Mouse (Mus musculus) midbrain, embryonic 13.5 days (tissue): Measurements from ENCODE around the gene 4930430A15Rik. TPM values are rescaled to one million over a fixed set of nuclear protein-coding genes. Genes with fewer than 3 reads are reported as not detected.

Experiments
- ATAC-seq: fragments of 200-750 bp; cut with Nextera tagmentation; 2 replicates; pipeline ENCODE4 v1.8.0; 2017; ENCODE audit warnings: mild to moderate bottlenecking, moderate TSS enrichment, moderate library complexity
- H3K27ac ChIP-seq: fragments of 300-500 bp; sonication (generic); 2 replicates; pipeline ENCODE4 v1.5.1; 2015; ENCODE audit warnings: inconsistent platforms, mild to moderate bottlenecking, moderate library complexity
- H3K27me3 ChIP-seq: fragments of 300-500 bp; sonication (generic); 2 replicates; pipeline ENCODE4 v1.6.1; 2015; ENCODE audit warnings: mild to moderate bottlenecking, inconsistent platforms
- H3K36me3 ChIP-seq: fragments of 300-500 bp; sonication (generic); 2 replicates; pipeline ENCODE4 v1.6.1; 2015; ENCODE audit warnings: mild to moderate bottlenecking, inconsistent platforms
- H3K4me1 ChIP-seq: fragments of 300-500 bp; sonication (generic); replicated peaks from 2 replicates; pipeline ENCODE4 v1.6.1; 2015; ENCODE audit warnings: inconsistent platforms
- H3K4me2 ChIP-seq: fragments of 300-500 bp; sonication (generic); replicated peaks from 2 replicates; pipeline ENCODE4 v1.6.1; 2015; ENCODE audit warnings: moderate library complexity, mild to moderate bottlenecking, inconsistent platforms
- H3K4me3 ChIP-seq: fragments of 300-500 bp; sonication (generic); replicated peaks from 2 replicates; pipeline ENCODE4 v1.5.1; 2015; ENCODE audit warnings: mild to moderate bottlenecking, inconsistent platforms
- H3K9ac ChIP-seq: fragments of 300-500 bp; sonication (generic); replicated peaks from 2 replicates; pipeline ENCODE4 v1.6.1; 2015; ENCODE audit warnings: mild to moderate bottlenecking, inconsistent platforms
- H3K9me3 ChIP-seq: fragments of 300-500 bp; sonication (generic); 2 replicates; pipeline ENCODE4 v1.6.1; 2016; ENCODE audit warnings: mild to moderate bottlenecking, inconsistent platforms
- WGBS: fragments of 180-500 bp; shearing (Covaris S2); methylation state at CpG from one replicate; pipeline ENCODE4 v1.1.7; 2015; 5-methylcytosine and 5-hydroxymethylcytosine counted together
- polyA plus RNA-seq: library from polyadenylated mRNA; unstranded; fragments of >200 nt; fragmentation: Nextera tagmentation; extraction: Ambion mirVana; gene quantifications from 2 replicates; pipeline ENCODE4 v1.2.1, GENCODE M21; 2015

4930430A15Rik gene
- not detected in 2 replicates for polyA plus RNA-seq

DNA sequence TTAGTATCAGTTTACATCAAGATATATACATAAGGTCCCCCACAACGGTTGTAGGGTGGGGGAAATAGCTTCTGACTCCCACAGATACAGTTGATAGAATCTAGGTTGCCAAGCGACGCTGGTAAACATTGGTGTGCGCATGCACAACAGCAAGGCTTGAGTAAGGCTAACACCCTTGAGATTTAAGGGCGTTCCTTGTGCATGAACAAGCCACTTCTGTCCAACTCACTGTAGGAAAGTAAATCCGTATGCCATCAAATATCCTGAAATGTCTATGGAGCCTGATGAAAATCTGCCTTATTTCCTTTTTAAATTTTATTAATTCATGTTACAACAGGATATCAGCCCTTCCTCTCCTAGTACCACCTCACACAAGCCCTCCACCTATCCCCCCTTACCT lies at the start of gene 4930430A15Rik:
Gene 4930430A15Rik (minus strand): TSS at position 101 of the 400 bp plus-strand sequence.
- Histone ChIP-seq H3K27me3 (no peaks in the 10 kb centered on the region), H3K4me1 (no peaks in the 10 kb centered on the region), H3K36me3 (no peaks in the 10 kb centered on the region), H3K27ac (no peak within 1 kb of the TSS), H3K9ac (no peak within 1 kb of the TSS), H3K4me3 (no peak within 1 kb of the TSS), H3K9me3 (no peaks in the 10 kb centered on the region), H3K4me2 (no peak within 1 kb of the TSS)
- WGBS, result 86% methylated on average over 6 of the region's 6 CpGs
- no peak for ATAC-seq

DNA sequence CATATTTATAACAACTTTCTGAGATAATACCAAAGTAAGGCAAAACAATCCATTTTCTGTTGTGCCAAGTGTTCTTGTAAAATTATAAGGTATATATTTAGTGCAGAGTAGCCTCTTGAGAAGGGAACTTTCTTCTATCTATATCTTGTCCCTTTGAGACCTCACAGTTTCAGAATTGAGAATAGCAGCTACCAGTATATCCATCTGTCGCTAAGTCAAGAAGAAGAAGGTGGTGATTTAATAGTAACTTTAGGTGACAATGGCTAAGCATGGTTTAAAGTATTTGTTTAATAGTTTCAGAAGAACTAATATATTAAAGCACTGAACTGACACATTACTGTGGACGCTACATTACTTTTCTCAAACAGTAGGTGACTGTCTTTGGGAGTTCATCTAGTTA lies 44.6 kb upstream of the 4930430A15Rik start, which contains the start of gene Olfr1277:
Gene Olfr1277 (minus strand): TSS at position 101 of the 400 bp plus-strand sequence.
- Histone ChIP-seq H3K27me3 (no peaks in the 10 kb centered on the region), H3K9me3 (no peaks in the 10 kb centered on the region), H3K9ac (no peak within 1 kb of the TSS), H3K4me2 (no peak within 1 kb of the TSS), H3K4me3 (no peak within 1 kb of the TSS), H3K4me1 (no peaks in the 10 kb centered on the region), H3K27ac (no peak within 1 kb of the TSS), H3K36me3 (no peaks in the 10 kb centered on the region)
- 84% methylated on average over 2 of the region's 2 CpGs for WGBS
- no peak for ATAC-seq

- Histone ChIP-seq H3K4me2 (no peak within 1 kb of the TSS), H3K9ac (no peak within 1 kb of the TSS), H3K4me3 (no peak within 1 kb of the TSS), H3K4me1 (no peaks in the 10 kb centered on the region), H3K27ac (no peak within 1 kb of the TSS), H3K36me3 (no peaks in the 10 kb centered on the region), H3K9me3 (no peaks in the 10 kb centered on the region), H3K27me3 (no peaks in the 10 kb centered on the region)
- no peak for ATAC-seq
Observed at GRCm38 (mm10) chr2:111254216-111254615, 24.8 kb upstream of the 4930430A15Rik start, which contains the start of gene Olfr1276. Olfr1276 (plus strand) TSS chr2:111254516.

GRCm38 (mm10) chr2:111235186-111235585 lies 5.8 kb upstream of the 4930430A15Rik start, which contains the start of gene Olfr1275:
Olfr1275 (minus strand) TSS chr2:111235286.
- Histone ChIP-seq H3K4me1 (no peaks in the 10 kb centered on the region), H3K9me3 (no peaks in the 10 kb centered on the region), H3K9ac (no peak within 1 kb of the TSS), H3K27ac (no peak within 1 kb of the TSS), H3K4me3 (no peak within 1 kb of the TSS), H3K36me3 (no peaks in the 10 kb centered on the region), H3K27me3 (no peaks in the 10 kb centered on the region), H3K4me2 (no peak within 1 kb of the TSS)
- no peak for ATAC-seq
- WGBS, result 82% methylated on average over 1 of the region's 1 CpGs

GRCm38 (mm10) chr2:111182068-111182467 lies 47.3 kb downstream of the 4930430A15Rik start:
- Histone ChIP-seq H3K9ac (no peak overlapping the region), H3K36me3 (no peaks in the 10 kb centered on the region), H3K4me3 (no peak overlapping the region), H3K4me2 (no peak overlapping the region), H3K9me3 (no peaks in the 10 kb centered on the region), H3K27me3 (no peaks in the 10 kb centered on the region), H3K27ac (no peak overlapping the region), H3K4me1 (no peaks in the 10 kb centered on the region)
- no peak for ATAC-seq
- 96% methylated on average over 11 of the region's 11 CpGs for WGBS

DNA sequence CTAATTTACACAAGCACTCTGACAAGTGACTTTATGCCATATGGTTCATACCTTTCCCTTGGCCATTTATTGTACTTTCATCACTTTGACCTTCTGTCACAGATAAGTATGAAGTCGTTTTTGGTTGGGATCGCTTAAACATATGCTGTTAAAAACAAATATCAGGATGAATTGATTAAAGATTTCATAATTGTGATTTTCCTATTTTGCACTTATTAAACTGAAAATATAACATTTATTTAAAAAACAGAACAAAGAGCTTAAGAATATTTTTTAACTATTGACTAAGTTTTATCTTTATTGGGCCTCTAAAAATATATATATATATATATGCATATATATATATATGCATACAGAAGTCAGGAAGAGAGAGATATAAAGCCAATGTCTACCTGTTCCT lies 76.6 kb downstream of the 4930430A15Rik start, which contains the start of gene Gm15130:
Gene Gm15130 (minus strand): TSS at position 101 of the 400 bp plus-strand sequence.
- no peak for ATAC-seq
- 81% methylated on average over 2 of the region's 2 CpGs for WGBS

DNA sequence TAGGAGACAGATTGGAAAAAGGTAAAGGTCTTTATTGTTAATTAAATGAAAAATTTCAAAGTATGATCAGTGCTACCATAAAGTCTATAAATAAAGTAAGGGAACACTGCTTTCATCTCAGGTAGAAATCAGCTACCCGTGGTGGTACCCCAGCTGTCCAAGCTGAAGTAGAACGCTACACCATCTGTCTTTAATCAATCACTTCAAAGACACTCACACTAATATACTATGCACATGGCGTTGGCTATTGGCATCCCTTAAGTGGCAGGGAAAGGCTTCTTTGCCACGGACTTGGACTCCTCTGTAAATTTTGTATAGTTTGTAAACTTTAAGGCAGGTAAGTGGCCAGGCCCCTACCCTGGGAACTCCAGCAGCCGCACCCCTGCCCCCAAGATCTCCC lies 93.7 kb downstream of the 4930430A15Rik start:
- no peaks in the 10 kb centered on the region for H3K36me3 ChIP-seq
- no peaks in the 10 kb centered on the region for H3K9me3 ChIP-seq
- no peak overlapping the region for H3K4me3 ChIP-seq
- no peak overlapping the region for H3K4me2 ChIP-seq
- WGBS, result 79% methylated on average over 5 of the region's 5 CpGs
- no peak overlapping the region for H3K9ac ChIP-seq
- no peaks in the 10 kb centered on the region for H3K4me1 ChIP-seq
- no peak for ATAC-seq
- H3K27me3 ChIP-seq, result no peaks in the 10 kb centered on the region
- H3K27ac ChIP-seq, result no peak overlapping the region

More for the DNA sequence above, 76.6 kb downstream of the 4930430A15Rik start, which contains the start of gene Gm15130:
- Histone ChIP-seq H3K9ac (no peak within 1 kb of the TSS), H3K4me3 (no peak within 1 kb of the TSS), H3K36me3 (no peaks in the 10 kb centered on the region), H3K4me2 (no peak within 1 kb of the TSS), H3K4me1 (no peaks in the 10 kb centered on the region), H3K27ac (no peak within 1 kb of the TSS), H3K9me3 (no peaks in the 10 kb centered on the region), H3K27me3 (no peaks in the 10 kb centered on the region)

Other genes starting within 250 kb of the 4930430A15Rik start
- not detected in 2 replicates for gene Gm13941, start 123.6 kb downstream of the 4930430A15Rik start, polyA plus RNA-seq
- not detected in 2 replicates for gene Gm15130, start 76.7 kb downstream of the 4930430A15Rik start, polyA plus RNA-seq
- not detected in 2 replicates for gene Olfr1275, start 5.7 kb upstream of the 4930430A15Rik start, polyA plus RNA-seq
- not detected in 2 replicates for gene Olfr1276, start 24.9 kb upstream of the 4930430A15Rik start, polyA plus RNA-seq
- not detected in 2 replicates for gene Olfr1277, start 44.5 kb upstream of the 4930430A15Rik start, polyA plus RNA-seq
- gene Olfr1278, start 60.5 kb upstream of the 4930430A15Rik start, polyA plus RNA-seq, result not detected in 2 replicates
- not detected in 2 replicates for gene Olfr1279, start 71.0 kb upstream of the 4930430A15Rik start, polyA plus RNA-seq
- not detected in 2 replicates for gene Olfr1280, start 84.4 kb upstream of the 4930430A15Rik start, polyA plus RNA-seq
- gene Olfr1281, start 96.9 kb upstream of the 4930430A15Rik start, polyA plus RNA-seq, result not detected in 2 replicates
- gene Olfr1282, start 106.5 kb upstream of the 4930430A15Rik start, polyA plus RNA-seq, result not detected in 2 replicates
- gene Olfr1283, start 137.2 kb upstream of the 4930430A15Rik start, polyA plus RNA-seq, result not detected in 2 replicates
- gene Olfr1284, start 145.9 kb upstream of the 4930430A15Rik start, polyA plus RNA-seq, result not detected in 2 replicates
- not detected in 2 replicates for gene Olfr1286, start 193.5 kb upstream of the 4930430A15Rik start, polyA plus RNA-seq
- not detected in 2 replicates for gene Olfr1287, start 219.5 kb upstream of the 4930430A15Rik start, polyA plus RNA-seq
- gene Olfr1288, start 244.5 kb upstream of the 4930430A15Rik start, polyA plus RNA-seq, result not detected in 2 replicates